Mouse (Mus musculus) ovary, adult 10 weeks (tissue): ENCODE data around the gene Topors. TPM values are rescaled to one million over a fixed set of nuclear protein-coding genes. Genes with fewer than 3 reads are reported as not detected.

Experiments
- polyA plus RNA-seq: library from polyadenylated mRNA; stranded (reverse); fragments of 350-450 nt; fragmentation: Illumina TruSeq; extraction: RNeasy Lipid Tissue Mini Kit (QIAGEN cat#74804); gene quantifications from one replicate; pipeline ENCODE4 v1.2.3, GENCODE M21; 2014

The Topors gene
- polyA plus RNA-seq: 76.2 TPM

DNA sequence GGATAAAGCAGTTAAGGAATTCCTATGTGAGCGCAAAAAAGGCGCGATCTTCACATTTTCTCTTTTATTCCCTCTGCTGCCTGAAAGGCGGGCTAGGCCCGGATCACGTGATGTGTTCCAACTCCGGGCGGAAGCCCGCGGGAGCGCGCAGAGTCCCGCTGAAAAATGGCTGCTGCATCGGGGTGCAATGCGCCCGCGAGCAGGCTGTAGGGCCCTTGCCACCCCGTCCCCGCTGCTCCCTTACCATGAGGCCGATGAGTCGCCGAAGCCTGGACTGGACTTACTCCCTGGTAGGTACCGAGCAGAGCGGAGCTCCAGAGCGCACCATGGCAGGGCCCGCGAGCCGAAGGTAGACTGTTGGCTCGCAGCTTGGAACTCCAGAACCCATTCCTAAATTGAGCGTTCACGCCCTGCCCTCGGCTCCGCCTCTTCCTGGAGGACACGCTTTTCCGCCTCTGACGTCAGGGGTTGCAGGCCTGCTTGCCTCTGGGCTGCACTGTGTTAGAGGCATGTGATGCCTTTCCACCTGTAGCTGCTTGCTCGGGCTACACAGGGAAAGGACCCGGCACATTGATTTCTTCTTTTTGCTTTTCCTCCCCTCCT is at the start of gene Topors, which contains the start of gene Smim27:
Gene Topors, minus strand, starts transcription at position 421 of the 603 bp plus-strand sequence.
Gene Smim27, plus strand, starts transcription at position 150 of the 603 bp plus-strand sequence.

DNA sequence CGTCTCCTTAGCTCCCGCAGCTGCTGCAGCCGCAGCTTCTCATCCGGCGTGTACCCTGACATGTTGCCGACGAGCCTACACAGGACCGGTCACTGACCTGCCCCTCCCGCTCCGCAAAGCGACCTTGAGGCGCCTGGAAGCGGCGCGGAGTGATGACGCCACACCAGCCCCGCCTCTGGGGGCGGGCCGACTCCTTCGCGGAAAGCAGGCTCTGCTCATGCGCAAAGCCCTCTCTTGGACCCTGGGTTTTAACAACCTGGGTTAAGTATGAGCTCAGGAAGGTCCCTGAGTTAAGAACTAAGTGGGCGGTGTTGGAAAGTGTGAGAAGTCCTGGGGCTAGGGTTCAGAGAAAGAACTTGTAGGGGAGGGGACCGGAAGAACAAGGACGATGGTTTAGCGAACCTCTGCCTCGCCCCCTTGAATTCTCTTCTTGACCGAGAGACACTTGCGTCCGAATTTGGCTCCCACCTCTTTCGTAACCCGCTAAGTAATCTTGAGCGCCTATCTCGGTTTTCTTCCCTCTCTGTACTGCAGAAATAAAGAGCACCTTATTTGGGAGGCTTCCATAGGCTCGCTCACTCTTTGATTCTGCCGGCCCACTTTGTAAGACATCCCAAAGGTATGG is 9.7 kb upstream of the Topors start, which contains the start of gene Ndufb6:
Gene Ndufb6, minus strand, starts transcription at position 146 of the 625 bp plus-strand sequence.

DNA sequence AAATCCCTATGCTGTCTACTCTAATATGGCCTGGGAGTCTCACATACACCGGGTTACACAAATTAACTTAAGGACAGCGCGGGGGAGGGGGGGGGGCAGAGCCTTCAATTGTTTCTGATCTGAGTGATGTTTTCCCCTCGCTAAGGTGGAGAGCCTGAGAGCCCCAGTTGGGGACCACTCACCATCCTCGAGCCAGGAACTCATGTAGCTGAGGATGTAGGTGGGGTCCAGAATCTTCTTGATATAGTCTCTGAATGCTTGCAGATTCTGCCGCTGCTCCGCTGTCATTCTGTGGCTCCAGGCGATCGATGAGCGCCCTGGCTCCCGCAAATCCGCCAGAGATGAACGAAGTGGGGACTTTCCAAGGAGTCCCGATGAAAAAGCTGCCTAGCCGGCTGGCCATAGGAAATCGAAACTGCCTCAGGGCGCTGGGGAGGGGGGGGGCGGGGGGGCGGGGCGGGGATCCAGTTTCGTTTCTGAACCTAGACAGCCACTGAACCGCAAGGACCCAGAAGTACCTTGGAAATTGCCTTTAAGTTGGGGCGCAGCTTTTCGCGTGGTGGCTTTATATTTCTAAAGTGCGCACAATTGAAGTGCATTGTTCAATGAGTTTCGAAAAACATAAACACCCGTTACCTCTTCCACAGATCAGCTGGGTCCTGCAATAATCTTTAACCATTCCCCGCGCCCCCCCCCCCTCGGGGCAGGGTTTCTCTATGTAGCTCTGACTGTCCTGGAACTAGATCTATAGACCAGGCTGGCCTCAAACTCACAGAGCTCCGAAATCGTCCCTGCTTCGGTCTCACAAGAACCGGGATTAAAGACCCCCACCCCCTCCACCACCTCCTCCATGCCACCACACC is 30.0 kb downstream of the Topors start, which contains the start of gene Ddx58:
Gene Ddx58, minus strand, starts transcription at position 420 of the 863 bp plus-strand sequence.

Other genes with a start within 250 kb of the Topors start
- 103 TPM for gene Aco1, start 126.8 kb downstream of the Topors start, polyA plus RNA-seq
- 44.1 TPM for gene Ddx58, start 30.0 kb downstream of the Topors start, polyA plus RNA-seq
- 31.6 TPM for gene Smim27, start 271 bp downstream of the Topors start, polyA plus RNA-seq
- gene Ndufb6, start 9.6 kb upstream of the Topors start, polyA plus RNA-seq: 152 TPM
- 1.4 TPM for gene Tmem215, start 202.3 kb upstream of the Topors start, polyA plus RNA-seq